Comparison of ENCODE assay signal across 8 mouse cellular contexts in genomic region chr6:90462181-90462706, GRCm38 (mm10). TPM values are rescaled to one million over a fixed set of nuclear protein-coding genes. Genes with fewer than 3 reads are reported as not detected.
DNase-seq lines count a peak whose midpoint lies in the region; ATAC-seq and TF ChIP-seq lines count a peak whose summit lies in the region.

Gene Klf15 (plus strand): TSS chr6:90462576.

- H3K9me3 ChIP-seq in liver, postnatal 0 days (ENCODE audit: low read length), result no peaks in the 10 kb centered on the region

- peaks cover 8% of the 10 kb centered on the region; the same call in 1 of the 2 replicates for H3K4me1 ChIP-seq in liver, postnatal 0 days (ENCODE audit: insufficient read depth)

- ATAC-seq in hematopoietic stem cell, adult 5-6 weeks (replicated peaks in 1 of 2; ENCODE audit: insufficient read depth in 1 of 2, low FRiP score in 2 of 2, low TSS enrichment in 1 of 2, low read depth in 1 of 2, poor library complexity in 2 of 2, severe bottlenecking in 2 of 2), result 0 out of 4 replicates have a peak, but pooled peaks have one; percentile 19 to 38
- peak; percentile 50 for ATAC-seq in liver, postnatal 0 days
- ATAC-seq in erythroid progenitor cell, adult 5-6 weeks (replicated peaks; ENCODE audit: low FRiP score, poor library complexity, severe bottlenecking), result no peak

- TF ChIP-seq EP300 in liver, postnatal 0 days (IDR thresholded peaks at IDR 0.05; ENCODE audit: low read depth), result no peak

- under 1% methylated on average over 43 of the region's 70 CpGs for WGBS in liver, postnatal 0 days (ENCODE audit: insufficient replicate concordance)

- H3K36me3 ChIP-seq in liver, postnatal 0 days (replicated peaks; ENCODE audit: insufficient read depth, low read length), result no peaks in the 10 kb centered on the region; the same call in none of the 2 replicates

- H3K27me3 ChIP-seq in liver, postnatal 0 days (ENCODE audit: insufficient read depth, low read length), result peaks cover 26% of the 10 kb centered on the region

- peak within 1 kb of the TSS; percentile 99 for H3K27ac ChIP-seq in liver, postnatal 0 days (ENCODE audit: low read depth)

- peak within 1 kb of the TSS; percentile 74 for H3K4me2 ChIP-seq in liver, postnatal 0 days (ENCODE audit: low read depth, low read length)

- TF ChIP-seq CTCF in liver, postnatal 0 days (IDR thresholded peaks at IDR 0.05; ENCODE audit: low read depth), result no peak

- DNase-seq in ZHBTc4 (ENCODE audit: low read depth, low spot score), result peak; percentile 81
- peak; percentile 82 to 88 for DNase-seq in cerebellum, postnatal 14 days
- DNase-seq in frontal cortex, postnatal 14 days (ENCODE audit: low spot score in 2 of 2), result peak; percentile 62 to 71
- peak; percentile 73 to 83 for DNase-seq in layer of hippocampus, adult 8-10 months (ENCODE audit: low spot score in 2 of 2)
- DNase-seq in liver, postnatal 0 days, result peak; percentile 78
- DNase-seq in ovary, postnatal 10 days (ENCODE audit: low spot score), result peak; percentile 50

- H3K9ac ChIP-seq in liver, postnatal 0 days (replicated peaks), result peak within 1 kb of the TSS; percentile 81

- H3K4me3 ChIP-seq in liver, postnatal 0 days (ENCODE audit: low read depth, low read length), result peak within 1 kb of the TSS; percentile 63

RNA-seq across cellular contexts. Expression of gene Klf15, which starts in this region (rescaled TPM):
- total RNA-seq in hematopoietic stem cell, adult 5-6 weeks (2017), result not detected in 2 replicates
- total RNA-seq in layer of hippocampus, adult 8-10 months (2022), result 10 to 100 TPM; 29.8 to 38.5 (median 34.8) TPM
- polyA plus RNA-seq in liver, postnatal 0 days (2015; fragmentation: Nextera tagmentation; extraction: Ambion mirVana), result 22.4 and 45.6 TPM in 2 replicates
- total RNA-seq in erythroid progenitor cell, adult 5-6 weeks (2015; ENCODE audit: low replicate concordance), result not detected in 2 replicates
- total RNA-seq in erythroid progenitor cell, adult 5-6 weeks (2017; ENCODE audit: low replicate concordance), result 0.08 and 0.39 TPM in 2 replicates

Comparison
In these comparisons a context has a peak if more than half of its experiments do, and no peak if none do; other contexts are left out.
1. RNA of gene Klf15 (total RNA-seq): 29.8 to 38.5 TPM in layer of hippocampus, adult 8-10 months; 0.08 to 0.39 TPM in erythroid progenitor cell, adult 5-6 weeks and not detected in hematopoietic stem cell, adult 5-6 weeks; every median in the first group is over 10 times any median in the second.
2. Peak in ATAC-seq in hematopoietic stem cell, adult 5-6 weeks; RNA of the gene not detected or under 1 TPM.
3. Peak in every context shown above with its lines, with median percentiles within 50 percentile points of each other: DNase-seq.